Mouse (Mus musculus): ENCODE measurements around the gene Tbc1d8.

GRCm38 (mm10) chr1:39462036-39462435, 16.5 kb downstream of the Tbc1d8 start:
- TF ChIP-seq CTCF (IDR thresholded peaks at IDR 0.05) (no peak), EP300 (IDR thresholded peaks at IDR 0.05) (no peak)
